Mouse (Mus musculus) forelimb bud, embryonic 11.5 days (tissue): ENCODE data around the gene 4930579F01Rik.

Source experiments
- DNase-seq: peaks from one replicate; pipeline ENCODE4 v3.0.0-alpha.2; 2012; ENCODE audit warnings: low read depth, low spot score

The 4930579F01Rik gene

GRCm38 (mm10) chr3:138193683-138194302, at the start of gene 4930579F01Rik:
TSS of gene 4930579F01Rik (minus strand) at chr3:138193825.
- DNase-seq: no peak

GRCm38 (mm10) chr3:138242933-138243332, 49.3 kb upstream of the 4930579F01Rik start:
- no peak for DNase-seq

GRCm38 (mm10) chr3:138242021-138242726, 48.5 kb upstream of the 4930579F01Rik start:
- peak; percentile 20 for DNase-seq

GRCm38 (mm10) chr3:138241371-138241770, 47.7 kb upstream of the 4930579F01Rik start:
- DNase-seq: no peak

GRCm38 (mm10) chr3:138240942-138241341, 47.3 kb upstream of the 4930579F01Rik start:
- peak; percentile 32 for DNase-seq

- peak; percentile 26 for DNase-seq
Observed at GRCm38 (mm10) chr3:138240411-138240810, 46.8 kb upstream of the 4930579F01Rik start.

- DNase-seq: no peak
Observed at GRCm38 (mm10) chr3:138239461-138239860, 45.8 kb upstream of the 4930579F01Rik start.

- no peak for DNase-seq
Observed at GRCm38 (mm10) chr3:138238046-138238445, 44.4 kb upstream of the 4930579F01Rik start.

- no peak for DNase-seq
Observed at GRCm38 (mm10) chr3:138236546-138237163, 43.0 kb upstream of the 4930579F01Rik start.

- no peak for DNase-seq
Observed at GRCm38 (mm10) chr3:138231531-138231930, 37.9 kb upstream of the 4930579F01Rik start.

GRCm38 (mm10) chr3:138230266-138230665, 36.6 kb upstream of the 4930579F01Rik start:
- DNase-seq: no peak

- DNase-seq: no peak
Observed at GRCm38 (mm10) chr3:138229448-138229847, 35.8 kb upstream of the 4930579F01Rik start.

GRCm38 (mm10) chr3:138227782-138228181, 34.2 kb upstream of the 4930579F01Rik start:
- DNase-seq: no peak

GRCm38 (mm10) chr3:138227082-138227481, 33.5 kb upstream of the 4930579F01Rik start:
- no peak for DNase-seq

- DNase-seq: no peak
Observed at GRCm38 (mm10) chr3:138226476-138226875, 32.9 kb upstream of the 4930579F01Rik start.

- no peak for DNase-seq
Observed at GRCm38 (mm10) chr3:138225853-138226252, 32.2 kb upstream of the 4930579F01Rik start.

- DNase-seq: no peak
Observed at GRCm38 (mm10) chr3:138225331-138225730, 31.7 kb upstream of the 4930579F01Rik start.

GRCm38 (mm10) chr3:138224363-138224954, 30.8 kb upstream of the 4930579F01Rik start:
- DNase-seq: no peak

- DNase-seq: peak; percentile 79
Observed at GRCm38 (mm10) chr3:138222952-138223351, 29.3 kb upstream of the 4930579F01Rik start.

GRCm38 (mm10) chr3:138222511-138222910, 28.9 kb upstream of the 4930579F01Rik start:
- no peak for DNase-seq

GRCm38 (mm10) chr3:138221116-138221515, 27.5 kb upstream of the 4930579F01Rik start:
- no peak for DNase-seq

- no peak for DNase-seq
Observed at GRCm38 (mm10) chr3:138217631-138218264, 24.1 kb upstream of the 4930579F01Rik start, which contains the start of gene Adh7. TSS of gene Adh7 (plus strand) at chr3:138217760.
